Comparison of ENCODE assay signal across 25 mouse cellular contexts in genomic region chr13:19824071-19824470, GRCm38 (mm10). TPM values are rescaled to one million over a fixed set of nuclear protein-coding genes. Genes with fewer than 3 reads are reported as not detected.
DNase-seq lines count a peak whose midpoint lies in the region; ATAC-seq lines count a peak whose summit lies in the region.
"Had no signal": no experiment of that assay in that cellular context is flagged by ENCODE, and none has a peak within 500 bp of the region (broad histone marks: within the 10 kb centered on the region; RNA-seq: fewer than 3 reads in every experiment).

TSS of gene Gpr141 (minus strand) at chr13:19824257.

- ATAC-seq in monocyte, adult 5-6 weeks (replicated peaks; ENCODE audit: insufficient number of reproducible peaks, low FRiP score, low TSS enrichment, poor library complexity, severe bottlenecking): peak; percentile 74
- ATAC-seq in forebrain, embryonic 14.5 days: no peak
- no peak for ATAC-seq in kidney, embryonic 15.5 days (replicated peaks; ENCODE audit: low FRiP score)
- ATAC-seq: forebrain, postnatal 0 days; hindbrain, embryonic 16.5 days; intestine, postnatal 0 days had no signal

- H3K9ac ChIP-seq in forebrain, embryonic 14.5 days (ENCODE audit: low read length): no peak within 1 kb of the TSS
- no peak within 1 kb of the TSS for H3K9ac ChIP-seq in kidney, embryonic 15.5 days
- H3K9ac ChIP-seq: forebrain, postnatal 0 days; heart, embryonic 13.5 days; limb, embryonic 13.5 days; liver, embryonic 15.5 days had no signal

- no peaks in the 10 kb centered on the region for H3K4me1 ChIP-seq in forebrain, embryonic 14.5 days (ENCODE audit: control insufficient read depth, insufficient read depth, low read length)
- no peaks in the 10 kb centered on the region for H3K4me1 ChIP-seq in kidney, embryonic 15.5 days
- H3K4me1 ChIP-seq: heart, embryonic 13.5 days; limb, embryonic 13.5 days had no signal

- no peaks in the 10 kb centered on the region for H3K27me3 ChIP-seq in forebrain, embryonic 14.5 days (replicated peaks; ENCODE audit: control insufficient read depth, insufficient read depth, low read length)
- H3K27me3 ChIP-seq in kidney, embryonic 15.5 days: no peaks in the 10 kb centered on the region
- H3K27me3 ChIP-seq: heart, embryonic 13.5 days; limb, embryonic 13.5 days; liver, embryonic 15.5 days had no signal

- no peaks in the 10 kb centered on the region for H3K9me3 ChIP-seq in forebrain, embryonic 14.5 days (replicated peaks; ENCODE audit: control insufficient read depth, low read length)
- no peaks in the 10 kb centered on the region for H3K9me3 ChIP-seq in kidney, embryonic 15.5 days (replicated peaks)
- H3K9me3 ChIP-seq: G1E; heart, embryonic 13.5 days; limb, embryonic 13.5 days; liver, embryonic 15.5 days had no signal

- no peaks in the 10 kb centered on the region for H3K36me3 ChIP-seq in forebrain, embryonic 14.5 days (ENCODE audit: control insufficient read depth, insufficient read depth, low read length)
- no peaks in the 10 kb centered on the region for H3K36me3 ChIP-seq in kidney, embryonic 15.5 days
- H3K36me3 ChIP-seq: G1E; heart, embryonic 13.5 days; limb, embryonic 13.5 days; liver, embryonic 15.5 days had no signal

- DNase-seq in 3T3-L1 (ENCODE audit: low read depth, low spot score): peak; percentile 84
- DNase-seq in Muller cell, postnatal 12 days (ENCODE audit: inconsistent ontology term): peak; percentile 87
- DNase-seq in fibroblast of lung, adult 2 months (ENCODE audit: low read depth): peak; percentile 11
- DNase-seq in adrenal gland, postnatal 25 days: no peak
- DNase-seq in forebrain, embryonic 14.5 days (ENCODE audit: low spot score): no peak
- DNase-seq: cerebellum, postnatal 10 days; embryo, embryonic 11 days; forebrain, postnatal 0 days; heart, adult 11 months; heart, postnatal 4 days; lung, postnatal 4 days; midbrain, embryonic 14.5 days; retina, postnatal 1 day; right cerebral cortex, postnatal 4 days had no signal

- no peak within 1 kb of the TSS for H3K4me2 ChIP-seq in forebrain, embryonic 14.5 days (ENCODE audit: low read length)
- H3K4me2 ChIP-seq in kidney, embryonic 15.5 days: no peak within 1 kb of the TSS
- H3K4me2 ChIP-seq: heart, embryonic 13.5 days; limb, embryonic 13.5 days; liver, embryonic 15.5 days had no signal

- WGBS in forebrain, embryonic 14.5 days: 70% methylated on average over 3 of the region's 3 CpGs
- 56% methylated on average over 3 of the region's 3 CpGs for WGBS in kidney, embryonic 15.5 days

- no peak within 1 kb of the TSS for H3K27ac ChIP-seq in forebrain, embryonic 14.5 days (ENCODE audit: low read depth, low read length)
- no peak within 1 kb of the TSS for H3K27ac ChIP-seq in kidney, embryonic 15.5 days
- H3K27ac ChIP-seq: heart, embryonic 13.5 days; kidney, postnatal 0 days; limb, embryonic 13.5 days; liver, embryonic 15.5 days had no signal

- H3K4me3 ChIP-seq in forebrain, embryonic 14.5 days (ENCODE audit: low read depth, low read length): no peak within 1 kb of the TSS
- no peak within 1 kb of the TSS for H3K4me3 ChIP-seq in kidney, embryonic 15.5 days (replicated peaks)
- H3K4me3 ChIP-seq: heart, embryonic 13.5 days; limb, embryonic 13.5 days; liver, embryonic 15.5 days had no signal

RNA-seq across cellular contexts. Expression of gene Gpr141, which starts in this region (rescaled TPM):
- 155 to 242 TPM (median 218 TPM) in 3 replicates for total RNA-seq in monocyte, adult 5-6 weeks (2017)
- total RNA-seq in adrenal gland, postnatal 25 days (2021): 0.24 TPM in 1 of 2 replicates, not detected in the other
- 0.23 and 0.47 TPM in 2 replicates for polyA plus RNA-seq in forebrain, embryonic 14.5 days (2014; fragmentation: Nextera tagmentation; extraction: Ambion mirVana)
- 0.30 and 0.39 TPM in 2 replicates for polyA plus RNA-seq in kidney, embryonic 15.5 days (2015; fragmentation: Nextera tagmentation; extraction: Ambion mirVana)
- total RNA-seq: layer of hippocampus, postnatal 14 days; left cerebral cortex, postnatal 14 days had no signal
- polyA plus RNA-seq: forebrain, postnatal 0 days; G1E had no signal

Comparison
In these comparisons a context has a peak if more than half of its experiments do, and no peak if none do; other contexts are left out.
1. RNA of gene Gpr141 (total RNA-seq): 155 to 242 TPM in monocyte, adult 5-6 weeks; 0.24 TPM in adrenal gland, postnatal 25 days; every median in the first group is over 100 times any median in the second.
2. DNase-seq: peak in 3T3-L1 (single experiment), Muller cell, postnatal 12 days (single experiment) and fibroblast of lung, adult 2 months (single experiment); none in adrenal gland, postnatal 25 days (single experiment) and forebrain, embryonic 14.5 days (single experiment).